Mouse (Mus musculus): Measurements from ENCODE around the gene Tssk3.
"Not testable (repeated sequence)": the region's sequence is repeated elsewhere in the genome, so short reads cannot be mapped to it uniquely, and the experiment has no call there.

Gene Tssk3

GRCm38 (mm10) chr4:129490972-129491880 lies at the start of gene Tssk3, which contains the start of gene Fam229a:
Tssk3 (minus strand) TSS chr4:129491022.
Fam229a (plus strand) TSS chr4:129491190.
- peak; percentile 75 to 77 for DNase-seq

GRCm38 (mm10) chr4:129540012-129540411 lies 49.2 kb upstream of the Tssk3 start:
- DNase-seq: peak; percentile 65 to 73

GRCm38 (mm10) chr4:129528901-129529300 lies 38.1 kb upstream of the Tssk3 start:
- not testable (repeated sequence) for DNase-seq

- no peak for DNase-seq
Measured at GRCm38 (mm10) chr4:129525889-129526288, 35.1 kb upstream of the Tssk3 start.

- peak; percentile 58 to 59 for DNase-seq
Measured at GRCm38 (mm10) chr4:129525338-129525737, 34.5 kb upstream of the Tssk3 start.

GRCm38 (mm10) chr4:129518519-129518918 lies 27.7 kb upstream of the Tssk3 start:
- DNase-seq: no peak

- no peak for DNase-seq
Measured at GRCm38 (mm10) chr4:129516925-129517324, 26.1 kb upstream of the Tssk3 start.

GRCm38 (mm10) chr4:129514300-129514898 lies 23.6 kb upstream of the Tssk3 start:
- DNase-seq: peak; percentile 79 to 83

- no peak for DNase-seq
Measured at GRCm38 (mm10) chr4:129513891-129514290, 23.1 kb upstream of the Tssk3 start.

- peak; percentile 96 for DNase-seq
Measured at GRCm38 (mm10) chr4:129513086-129513767, 22.4 kb upstream of the Tssk3 start, which contains the start of gene Marcksl1. Marcksl1 (plus strand) TSS chr4:129513581.

- DNase-seq: no peak
Measured at GRCm38 (mm10) chr4:129511413-129512096, 20.7 kb upstream of the Tssk3 start.

GRCm38 (mm10) chr4:129510723-129511412 lies 20.0 kb upstream of the Tssk3 start:
- DNase-seq: no peak

- DNase-seq: no peak
Measured at GRCm38 (mm10) chr4:129509650-129510049, 18.8 kb upstream of the Tssk3 start.

GRCm38 (mm10) chr4:129508834-129509600 lies 18.2 kb upstream of the Tssk3 start:
- DNase-seq: no peak

- no peak for DNase-seq
Measured at GRCm38 (mm10) chr4:129508237-129508515, 17.4 kb upstream of the Tssk3 start.

GRCm38 (mm10) chr4:129507434-129508236 lies 16.8 kb upstream of the Tssk3 start:
- peak in 1 of 2 experiments; percentile 37 for DNase-seq

- DNase-seq: no peak
Measured at GRCm38 (mm10) chr4:129505511-129505910, 14.7 kb upstream of the Tssk3 start.

GRCm38 (mm10) chr4:129502901-129503444 lies 12.2 kb upstream of the Tssk3 start:
- no peak for DNase-seq

GRCm38 (mm10) chr4:129502327-129502888 lies 11.6 kb upstream of the Tssk3 start:
- no peak for DNase-seq

Data from B cell, adult 2 months (primary cell).